Mouse (Mus musculus) heart, embryonic 10.5 days (tissue): Measurements from ENCODE around the gene Pgbd1. TPM values are rescaled to one million over a fixed set of nuclear protein-coding genes. Genes with fewer than 3 reads are reported as not detected.

Source experiments
- DNase-seq: peaks from one replicate; pipeline ENCODE4 v3.0.0-alpha.2; 2017; ENCODE audit warnings: low spot score
- H3K27ac ChIP-seq: fragments of 300-500 bp; sonication (generic); 2 replicates; pipeline ENCODE4 v1.5.1; 2016; ENCODE audit warnings: mild to moderate bottlenecking
- H3K27me3 ChIP-seq: fragments of 300-500 bp; sonication (generic); 2 replicates; pipeline ENCODE4 v1.6.1; 2016; ENCODE audit warnings: mild to moderate bottlenecking; ENCODE audit not compliant: poor library complexity, insufficient read depth, severe bottlenecking
- H3K36me3 ChIP-seq: fragments of 300-500 bp; sonication (generic); 2 replicates; pipeline ENCODE4 v1.6.1; 2016; ENCODE audit warnings: mild to moderate bottlenecking, moderate library complexity
- H3K4me1 ChIP-seq: fragments of 300-500 bp; sonication (generic); 2 replicates; pipeline ENCODE4 v1.6.1; 2016; ENCODE audit warnings: mild to moderate bottlenecking
- H3K4me3 ChIP-seq: fragments of 300-500 bp; sonication (generic); 2 replicates; pipeline ENCODE4 v1.5.1; 2016; ENCODE audit warnings: mild to moderate bottlenecking, moderate library complexity
- H3K9me3 ChIP-seq: fragments of 300-500 bp; sonication (generic); 2 replicates; pipeline ENCODE4 v1.6.1; 2016; ENCODE audit warnings: mild to moderate bottlenecking, moderate library complexity
- WGBS: fragments of 180-500 bp; shearing (Covaris S2); methylation state at CpG from one replicate; pipeline ENCODE4 v1.1.7; 2016; 5-methylcytosine and 5-hydroxymethylcytosine counted together
- polyA plus RNA-seq: library from polyadenylated mRNA; unstranded; fragments of >200 nt; fragmentation: Nextera tagmentation; extraction: Ambion mirVana; gene quantifications from 2 replicates; pipeline ENCODE4 v1.2.1, GENCODE M21; 2016

Gene Pgbd1
- polyA plus RNA-seq, 1 experiment from 2014 or later, result 2.9 TPM

DNA sequence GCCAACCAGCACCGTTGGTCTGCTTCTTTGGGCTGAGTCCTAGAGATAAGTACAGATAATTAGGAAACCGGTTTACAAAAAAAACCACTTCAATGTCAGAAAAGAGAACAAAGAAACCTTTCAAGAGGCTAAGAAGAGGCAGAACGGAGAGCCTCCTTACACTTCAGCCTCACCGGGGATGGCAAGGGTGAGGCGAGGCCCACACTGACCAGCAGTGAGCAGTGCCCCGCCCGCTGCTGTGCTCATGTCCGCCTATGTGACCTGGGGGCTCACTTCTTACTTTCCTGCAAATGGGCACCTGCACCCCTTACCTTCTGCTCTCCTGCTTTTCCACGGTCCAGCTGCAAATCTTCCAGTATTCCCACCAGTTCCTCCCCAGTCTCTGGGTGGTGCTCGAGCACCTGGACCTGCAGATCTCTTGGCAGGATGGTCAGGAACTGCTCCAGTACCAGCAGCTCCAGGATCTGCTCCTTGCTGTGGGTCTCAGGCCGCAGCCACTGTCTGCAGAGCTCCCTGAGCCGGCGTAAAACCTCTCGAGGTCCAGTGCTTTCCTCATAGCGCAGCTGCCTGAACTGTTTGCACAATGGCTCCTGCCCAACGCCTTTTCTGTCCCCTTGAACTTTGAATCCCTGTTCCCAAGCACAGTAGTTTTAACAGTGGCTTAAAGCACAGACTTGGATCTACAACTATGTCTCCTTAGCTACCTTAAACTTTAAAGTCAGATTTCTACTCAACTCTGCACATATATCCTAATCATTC, 7.2 kb upstream of the Pgbd1 start:
- H3K9me3 ChIP-seq, result no peaks in the 10 kb centered on the region
- WGBS, result 79% methylated on average over 16 of the region's 16 CpGs
- no peak overlapping the region for H3K4me3 ChIP-seq
- H3K27me3 ChIP-seq, result no peaks in the 10 kb centered on the region
- H3K27ac ChIP-seq, result no peak overlapping the region
- H3K4me1 ChIP-seq, result peaks cover 8% of the 10 kb centered on the region
- H3K36me3 ChIP-seq, result peaks cover 64% of the 10 kb centered on the region
- no peak for DNase-seq

DNA sequence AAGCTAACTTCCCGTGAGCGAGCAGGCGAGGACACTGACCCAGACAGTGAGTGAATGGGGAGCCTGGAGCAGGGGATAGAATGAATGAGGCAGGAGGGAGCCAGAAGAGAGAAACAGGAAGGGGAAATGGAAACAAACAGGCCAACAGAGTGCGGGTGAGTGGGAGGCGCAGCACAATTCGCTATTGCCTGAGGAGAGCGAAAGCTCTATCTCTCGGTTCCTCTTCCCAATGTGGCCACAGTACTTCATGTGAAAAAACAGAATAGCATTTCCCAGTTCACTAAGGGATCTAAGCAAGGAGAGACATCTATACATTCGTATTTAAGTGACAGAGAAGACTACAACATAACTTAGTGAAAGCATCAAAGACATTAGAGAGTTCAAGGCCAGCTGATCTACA, 5.9 kb upstream of the Pgbd1 start:
- Histone ChIP-seq H3K27me3 (no peaks in the 10 kb centered on the region), H3K4me3 (no peak overlapping the region), H3K36me3 (peaks cover 64% of the 10 kb centered on the region), H3K27ac (no peak overlapping the region), H3K9me3 (no peaks in the 10 kb centered on the region), H3K4me1 (peaks cover 3% of the 10 kb centered on the region; the same call in 1 of the 2 replicates)
- 87% methylated on average over 9 of the region's 9 CpGs for WGBS
- no peak for DNase-seq

DNA sequence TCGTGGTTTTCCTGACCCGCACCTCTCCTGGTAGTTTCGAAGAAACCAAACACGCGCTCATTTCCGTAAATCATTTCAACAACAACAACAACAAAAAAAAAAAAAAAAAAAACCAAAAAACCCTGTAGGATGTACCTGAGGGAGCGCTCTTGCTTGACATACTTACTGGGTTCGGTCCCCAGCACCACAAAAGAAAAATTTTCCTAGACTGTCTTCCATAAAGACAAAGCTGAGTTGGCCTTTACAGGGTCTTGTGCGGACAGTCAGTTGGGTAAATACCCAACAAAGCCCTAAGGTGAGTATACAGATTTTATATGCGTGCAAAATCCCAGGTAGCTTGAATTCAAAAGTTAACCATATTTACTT, 332 bp upstream of the Pgbd1 start:
- DNase-seq, result no peak
- WGBS, result 18% methylated on average over 10 of the region's 10 CpGs
- Histone ChIP-seq H3K27ac (peak overlapping the region; percentile 91), H3K36me3 (peaks cover 30% of the 10 kb centered on the region), H3K4me3 (peak overlapping the region; percentile 71), H3K27me3 (no peaks in the 10 kb centered on the region), H3K9me3 (no peaks in the 10 kb centered on the region), H3K4me1 (no peaks in the 10 kb centered on the region)

DNA sequence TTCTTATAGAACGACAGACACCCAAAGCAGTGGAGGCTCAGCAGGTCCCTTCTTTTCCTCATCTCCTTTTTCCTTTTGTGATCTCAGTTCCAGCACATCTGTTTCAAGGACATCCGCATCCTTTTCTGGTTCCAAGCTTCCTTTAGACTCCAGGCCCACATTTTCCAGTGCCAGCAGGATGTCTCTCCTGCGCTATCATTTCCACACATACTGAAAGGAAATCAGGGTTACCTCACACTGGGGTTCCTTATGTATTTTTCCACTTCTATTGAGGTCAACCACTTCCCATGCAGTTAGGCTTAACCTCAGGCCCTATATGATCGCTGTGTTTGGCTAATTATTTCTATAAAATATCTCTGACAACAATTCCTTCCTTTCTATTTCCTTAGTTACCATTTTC, 5.4 kb downstream of the Pgbd1 start:
- Histone ChIP-seq H3K27me3 (no peaks in the 10 kb centered on the region), H3K27ac (no peak overlapping the region), H3K4me1 (no peaks in the 10 kb centered on the region; the same call in 1 of the 2 replicates), H3K9me3 (no peaks in the 10 kb centered on the region), H3K4me3 (no peak overlapping the region), H3K36me3 (no peaks in the 10 kb centered on the region)
- no peak for DNase-seq
- 68% methylated on average over 4 of the region's 4 CpGs for WGBS

DNA sequence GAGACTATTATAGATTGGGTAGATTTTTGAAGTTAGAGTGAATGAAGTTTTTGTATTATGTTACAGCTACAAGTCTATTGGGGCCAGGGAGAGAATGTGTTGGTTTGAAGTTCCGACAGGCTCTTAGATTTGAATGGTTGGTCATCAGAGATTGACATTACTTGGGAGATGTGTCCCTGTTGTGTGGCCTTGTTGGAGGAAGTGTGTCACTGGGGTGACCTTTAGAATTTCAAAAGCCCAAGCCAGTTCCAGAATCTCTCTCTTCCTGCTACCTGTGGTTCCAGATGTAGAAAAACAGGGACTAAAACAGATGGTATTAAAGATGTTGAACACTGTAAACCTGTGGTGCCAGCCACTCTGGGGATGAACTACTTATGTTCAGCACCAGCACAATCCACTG, 13.2 kb downstream of the Pgbd1 start:
- DNase-seq, result no peak
- H3K4me1 ChIP-seq, result no peaks in the 10 kb centered on the region
- no peaks in the 10 kb centered on the region for H3K36me3 ChIP-seq
- no peaks in the 10 kb centered on the region for H3K27me3 ChIP-seq
- WGBS, result 85% methylated on average over 1 of the region's 1 CpGs
- no peaks in the 10 kb centered on the region for H3K9me3 ChIP-seq
- H3K4me3 ChIP-seq, result no peak overlapping the region
- H3K27ac ChIP-seq, result no peak overlapping the region

DNA sequence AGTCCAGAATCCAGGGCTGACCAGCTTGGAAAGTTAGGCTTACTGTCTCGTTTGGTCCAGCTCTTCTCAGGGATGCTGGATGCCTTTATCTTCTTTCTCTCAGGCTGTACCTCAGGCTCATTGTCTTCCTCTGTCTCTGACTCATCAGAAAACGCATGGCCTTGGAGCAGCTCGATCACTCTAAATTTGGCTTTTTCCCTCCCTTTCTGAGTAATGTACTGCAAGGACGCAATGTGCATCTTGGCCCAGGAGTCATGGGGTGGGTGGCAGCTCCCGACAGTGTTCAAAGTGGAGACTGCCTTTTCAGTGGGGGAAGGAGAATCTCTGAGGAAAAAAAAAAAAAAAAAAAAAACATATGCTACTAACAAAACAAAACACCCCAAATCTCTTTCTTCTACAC, 17.6 kb downstream of the Pgbd1 start:
- DNase-seq, result no peak
- Histone ChIP-seq H3K27me3 (no peaks in the 10 kb centered on the region), H3K4me3 (no peak overlapping the region), H3K36me3 (peaks cover 2% of the 10 kb centered on the region; the same call in 1 of the 2 replicates), H3K4me1 (0 out of 2 replicates have a peak, but pooled peaks cover 5% of the 10 kb centered on the region), H3K27ac (no peak overlapping the region), H3K9me3 (no peaks in the 10 kb centered on the region)
- WGBS, result 56% methylated on average over 5 of the region's 5 CpGs

DNA sequence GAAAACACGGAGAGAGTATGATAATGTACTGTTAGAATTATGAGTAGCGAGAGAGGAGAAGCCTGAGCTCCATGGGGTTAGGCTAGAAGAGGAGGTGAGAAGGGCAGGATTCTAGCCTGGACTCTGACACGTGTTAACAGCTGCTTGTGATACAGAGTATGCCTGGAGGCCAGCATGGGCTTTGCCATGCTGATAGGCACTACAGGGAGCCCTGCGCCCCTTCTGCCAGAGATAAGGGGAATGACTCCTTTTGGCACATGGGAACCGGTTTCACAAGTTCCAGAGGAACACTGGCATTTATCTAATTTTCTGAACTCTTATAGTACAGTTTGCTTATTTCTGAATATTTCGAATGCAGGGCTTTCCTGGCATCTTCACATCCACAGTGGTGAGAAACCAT, 22.0 kb downstream of the Pgbd1 start:
- Histone ChIP-seq H3K27ac (no peak overlapping the region), H3K27me3 (no peaks in the 10 kb centered on the region), H3K4me3 (no peak overlapping the region), H3K36me3 (peaks cover 2% of the 10 kb centered on the region; the same call in 1 of the 2 replicates), H3K4me1 (peaks cover 18% of the 10 kb centered on the region), H3K9me3 (no peaks in the 10 kb centered on the region)
- WGBS, result 24% methylated on average over 6 of the region's 6 CpGs
- no peak for DNase-seq

DNA sequence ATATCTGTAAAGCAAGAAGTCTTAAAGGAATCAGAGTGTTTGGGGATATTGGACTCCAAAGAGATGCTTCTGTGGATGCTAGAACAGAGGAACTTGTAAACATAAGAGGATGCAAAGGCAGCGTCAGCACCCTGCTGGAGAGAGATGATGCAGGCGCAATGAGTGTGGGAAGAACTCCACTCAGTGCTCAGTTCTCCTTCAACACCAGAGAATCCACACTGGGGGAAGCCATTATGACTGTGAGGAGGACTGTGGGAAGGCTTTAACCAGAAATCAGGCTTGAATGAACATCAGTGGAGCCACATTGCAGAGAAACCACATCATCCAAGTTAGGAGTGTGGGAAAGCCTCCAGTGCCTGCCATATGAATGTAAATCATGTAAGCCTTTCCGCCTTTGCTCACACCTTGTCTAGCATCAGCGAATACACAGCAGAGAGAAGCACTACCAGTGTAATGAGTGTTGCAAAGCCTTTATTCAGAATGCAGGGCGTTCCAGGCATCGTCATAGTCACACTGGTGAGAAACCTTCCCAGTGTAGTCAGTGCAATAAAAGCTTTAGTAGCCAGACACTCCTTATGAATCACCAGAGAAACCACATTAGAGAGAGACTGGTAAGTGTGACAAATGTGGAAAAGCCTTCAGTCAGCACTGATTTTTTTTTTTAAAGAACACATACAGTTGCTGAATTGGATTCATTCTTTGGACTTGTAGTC, 23.4 kb downstream of the Pgbd1 start:
- no peaks in the 10 kb centered on the region for H3K9me3 ChIP-seq
- H3K36me3 ChIP-seq, result peaks cover 2% of the 10 kb centered on the region; the same call in 1 of the 2 replicates
- peaks cover 18% of the 10 kb centered on the region for H3K4me1 ChIP-seq
- no peak for DNase-seq
- no peaks in the 10 kb centered on the region for H3K27me3 ChIP-seq
- WGBS, result 78% methylated on average over 6 of the region's 6 CpGs
- no peak overlapping the region for H3K4me3 ChIP-seq
- H3K27ac ChIP-seq, result no peak overlapping the region

DNA sequence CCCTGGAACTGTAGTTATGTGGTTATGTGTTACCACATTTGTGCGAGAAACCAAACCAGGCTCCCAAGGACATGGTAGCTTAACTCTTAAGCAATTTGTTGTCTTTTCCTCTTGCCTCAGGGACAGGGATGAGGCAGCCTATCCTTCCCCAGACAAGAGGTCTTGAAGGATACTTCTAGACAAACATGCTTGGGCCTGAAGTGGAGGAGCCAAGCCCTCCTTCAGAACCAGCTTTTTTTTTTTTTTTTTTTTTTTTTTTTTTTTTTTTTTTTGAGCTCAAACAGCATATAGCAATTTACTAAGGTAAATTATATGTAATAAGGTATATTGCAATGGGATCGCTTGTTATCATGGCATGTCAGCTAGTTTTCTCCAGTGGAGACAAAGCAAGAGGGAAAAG, 25.1 kb downstream of the Pgbd1 start:
- peaks cover 18% of the 10 kb centered on the region for H3K4me1 ChIP-seq
- no peak overlapping the region; the same call in 1 of the 2 replicates for H3K27ac ChIP-seq
- DNase-seq, result no peak
- no peak overlapping the region for H3K4me3 ChIP-seq
- WGBS, result 85% methylated on average over 2 of the region's 2 CpGs
- no peaks in the 10 kb centered on the region for H3K9me3 ChIP-seq
- H3K27me3 ChIP-seq, result no peaks in the 10 kb centered on the region
- H3K36me3 ChIP-seq, result peaks cover 2% of the 10 kb centered on the region; the same call in 1 of the 2 replicates

DNA sequence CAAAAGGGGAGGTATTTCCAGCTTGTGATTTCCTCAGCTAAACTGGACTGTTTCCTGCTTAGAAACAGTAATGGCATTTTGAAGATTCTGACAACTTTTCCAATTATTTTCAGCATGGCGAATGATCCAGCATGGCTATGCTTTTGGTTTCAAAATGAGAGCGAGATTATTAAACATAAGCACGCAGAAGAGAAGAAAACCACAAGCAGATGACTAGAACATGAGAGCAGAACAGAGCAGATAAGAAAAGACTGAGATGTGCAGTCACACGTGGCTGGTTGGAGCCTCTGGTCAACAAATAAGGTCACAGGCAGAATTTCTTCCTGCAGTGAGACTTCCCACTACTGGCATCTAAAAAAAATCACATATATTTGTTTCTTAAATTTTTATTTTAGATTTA, 25.6 kb downstream of the Pgbd1 start:
- Histone ChIP-seq H3K4me3 (no peak overlapping the region), H3K27me3 (no peaks in the 10 kb centered on the region), H3K27ac (peak overlapping the region; percentile 75; the same call in 1 of the 2 replicates), H3K9me3 (no peaks in the 10 kb centered on the region), H3K36me3 (peaks cover 2% of the 10 kb centered on the region; the same call in 1 of the 2 replicates), H3K4me1 (peaks cover 18% of the 10 kb centered on the region)
- no peak for DNase-seq
- WGBS, result 59% methylated on average over 4 of the region's 4 CpGs

DNA sequence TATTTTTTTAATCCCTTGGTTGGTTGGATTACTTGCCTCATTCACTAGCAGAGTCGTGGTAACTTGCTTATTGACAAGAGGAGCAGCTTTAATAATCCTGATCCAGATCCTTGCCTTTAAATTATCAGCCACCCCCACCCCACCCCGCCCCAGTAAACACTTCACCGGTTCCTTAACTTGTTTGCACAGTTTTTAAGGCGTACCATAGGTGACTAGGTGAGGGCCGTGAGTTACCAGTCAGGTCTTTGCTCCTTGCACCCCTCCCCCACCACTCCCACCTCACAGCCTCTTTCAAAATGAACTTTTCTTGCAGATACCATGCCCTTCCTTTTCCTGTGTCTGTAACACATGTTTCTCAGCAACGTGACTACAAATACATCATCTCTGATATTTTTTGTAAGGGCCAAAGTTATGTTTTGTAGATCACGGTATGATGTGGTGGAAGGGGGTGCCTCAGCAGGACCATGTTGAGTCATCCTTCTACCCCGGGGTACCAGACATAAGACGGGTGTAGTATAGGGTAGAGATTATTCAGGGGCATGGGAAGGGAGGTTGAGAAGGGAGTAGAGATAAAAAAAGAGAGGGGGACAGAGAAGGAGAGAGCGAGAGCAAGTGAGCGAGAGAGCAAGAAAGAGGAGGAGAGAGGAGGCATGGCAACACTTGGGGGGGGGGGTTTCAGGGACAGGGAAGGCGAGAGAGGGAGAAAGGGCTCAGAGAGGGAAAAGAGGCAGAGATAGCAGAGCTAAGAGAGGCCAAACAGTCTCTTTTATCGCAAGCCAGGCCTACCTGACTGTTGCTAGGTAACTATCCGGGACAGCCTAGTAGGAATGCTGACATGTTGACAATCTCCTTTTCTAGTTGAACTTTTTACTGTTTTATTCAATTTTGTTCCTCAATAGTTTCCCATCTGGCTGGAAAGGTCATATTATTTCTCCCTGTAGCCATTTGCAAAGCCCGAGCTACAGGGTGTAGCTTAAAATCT, 26.3 kb downstream of the Pgbd1 start:
- Histone ChIP-seq H3K9me3 (no peaks in the 10 kb centered on the region), H3K4me1 (peaks cover 18% of the 10 kb centered on the region), H3K36me3 (no peaks in the 10 kb centered on the region), H3K27ac (peak overlapping the region; percentile 75), H3K27me3 (no peaks in the 10 kb centered on the region), H3K4me3 (no peak overlapping the region)
- 56% methylated on average over 14 of the region's 15 CpGs for WGBS
- no peak for DNase-seq

DNA sequence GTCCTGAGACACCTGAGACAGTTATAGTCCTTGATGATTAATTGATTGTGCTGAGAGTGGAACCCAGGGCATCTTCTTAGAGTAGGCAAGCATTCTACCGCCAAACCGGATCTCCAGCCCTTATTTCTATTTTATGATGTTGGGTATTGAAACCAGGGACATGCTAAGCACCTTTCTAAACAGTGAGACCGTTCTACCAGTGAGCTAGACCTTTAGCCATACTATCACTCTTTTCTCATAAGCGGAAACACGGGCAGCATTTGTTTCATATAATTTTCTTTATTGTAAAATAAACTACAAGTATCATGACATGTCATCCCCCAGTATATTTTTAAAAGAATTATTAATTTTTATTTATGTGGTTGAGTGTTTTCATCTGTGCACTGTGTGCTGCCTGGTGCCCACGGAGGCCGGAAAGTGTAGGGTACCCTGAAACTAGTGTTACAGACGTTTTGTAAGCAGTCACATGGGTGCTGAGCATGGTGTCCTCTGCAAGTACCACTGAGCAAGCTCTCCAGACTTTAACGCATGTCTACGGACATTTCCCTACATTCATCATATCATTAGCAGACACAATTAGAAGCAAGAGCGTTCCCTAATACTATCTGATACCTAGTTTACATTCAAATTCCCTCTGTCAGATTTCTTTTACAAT, 31.9 kb downstream of the Pgbd1 start:
- peak overlapping the region; percentile 65 for H3K4me3 ChIP-seq
- H3K9me3 ChIP-seq, result no peaks in the 10 kb centered on the region

More for the DNA sequence above, 31.9 kb downstream of the Pgbd1 start:
- Histone ChIP-seq H3K4me1 (peaks cover under 1% of the 10 kb centered on the region; the same call in 1 of the 2 replicates), H3K27ac (peak overlapping the region; percentile 91), H3K27me3 (no peaks in the 10 kb centered on the region), H3K36me3 (no peaks in the 10 kb centered on the region)
- 53% methylated on average over 11 of the region's 11 CpGs for WGBS
- DNase-seq, result no peak
